Mouse (Mus musculus): ENCODE data around the gene Tnfrsf26. TPM values are rescaled to one million over a fixed set of nuclear protein-coding genes. Genes with fewer than 3 reads are reported as not detected.
"Not testable (repeated sequence)": the region's sequence is repeated elsewhere in the genome, so short reads cannot be mapped to it uniquely, and the experiment has no call there.

Tnfrsf26 gene
- total RNA-seq (2014; rRNA removed; ENCODE audit: low replicate concordance) = 0.12 and 0.84 TPM in 2 replicates
- 0.37 and 0.38 TPM in 2 replicates for polyA plus RNA-seq (2015; fragmentation: Nextera tagmentation; extraction: Ambion mirVana)

DNA sequence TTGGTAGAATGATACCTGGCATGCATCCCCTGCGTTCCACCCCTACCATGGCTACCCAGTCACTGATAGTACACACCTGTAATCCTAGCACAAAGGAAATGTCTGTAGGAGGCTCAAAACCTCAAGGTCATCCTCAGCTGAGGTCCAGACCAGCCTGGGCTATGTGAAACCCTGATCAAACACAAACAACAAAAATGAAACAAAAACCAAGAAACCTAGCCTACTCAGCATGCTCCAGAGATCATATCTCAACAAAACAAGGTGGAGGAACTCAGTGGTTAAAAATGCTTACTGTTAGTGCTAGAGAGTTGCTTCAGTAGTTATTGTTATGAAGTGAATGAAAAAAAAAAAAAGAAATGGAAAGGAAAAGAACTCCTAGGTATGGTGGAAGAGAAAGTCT is at the start of gene Tnfrsf26:
TSS of gene Tnfrsf26 (minus strand) at position 183 of the 400 bp plus-strand sequence.
- TF ChIP-seq CTCF (IDR thresholded peaks at IDR 0.05; ENCODE audit: low read depth) (no peak), EP300 (IDR thresholded peaks at IDR 0.05; ENCODE audit: low read depth) (no peak)
- Histone ChIP-seq H3K9ac (replicated peaks; ENCODE audit: low read depth, low read length) (no peak within 1 kb of the TSS), H3K4me3 (ENCODE audit: low read depth, low read length) (no peak within 1 kb of the TSS), H3K27ac (ENCODE audit: low read depth) (peak within 1 kb of the TSS; percentile 46; the same call in 1 of the 2 replicates), H3K4me2 (ENCODE audit: low read depth, low read length) (peak within 1 kb of the TSS; percentile 31; the same call in 1 of the 2 replicates), H3K36me3 (replicated peaks; ENCODE audit: control insufficient read depth, insufficient read depth, low read length) (no peaks in the 10 kb centered on the region), H3K4me1 (ENCODE audit: control insufficient read depth, insufficient read depth) (no peaks in the 10 kb centered on the region), H3K9me3 (replicated peaks; ENCODE audit: control insufficient read depth, low read length) (0 out of 2 replicates have a peak, but pooled peaks cover 2% of the 10 kb centered on the region), H3K27me3 (ENCODE audit: control insufficient read depth, insufficient read depth, low read length) (no peaks in the 10 kb centered on the region)
- 71% methylated on average over 1 of the region's 1 CpGs for WGBS
- DNase-seq (ENCODE audit: low spot score) (no peak), ATAC-seq (ENCODE audit: insufficient read depth, low read depth) (no peak)

DNA sequence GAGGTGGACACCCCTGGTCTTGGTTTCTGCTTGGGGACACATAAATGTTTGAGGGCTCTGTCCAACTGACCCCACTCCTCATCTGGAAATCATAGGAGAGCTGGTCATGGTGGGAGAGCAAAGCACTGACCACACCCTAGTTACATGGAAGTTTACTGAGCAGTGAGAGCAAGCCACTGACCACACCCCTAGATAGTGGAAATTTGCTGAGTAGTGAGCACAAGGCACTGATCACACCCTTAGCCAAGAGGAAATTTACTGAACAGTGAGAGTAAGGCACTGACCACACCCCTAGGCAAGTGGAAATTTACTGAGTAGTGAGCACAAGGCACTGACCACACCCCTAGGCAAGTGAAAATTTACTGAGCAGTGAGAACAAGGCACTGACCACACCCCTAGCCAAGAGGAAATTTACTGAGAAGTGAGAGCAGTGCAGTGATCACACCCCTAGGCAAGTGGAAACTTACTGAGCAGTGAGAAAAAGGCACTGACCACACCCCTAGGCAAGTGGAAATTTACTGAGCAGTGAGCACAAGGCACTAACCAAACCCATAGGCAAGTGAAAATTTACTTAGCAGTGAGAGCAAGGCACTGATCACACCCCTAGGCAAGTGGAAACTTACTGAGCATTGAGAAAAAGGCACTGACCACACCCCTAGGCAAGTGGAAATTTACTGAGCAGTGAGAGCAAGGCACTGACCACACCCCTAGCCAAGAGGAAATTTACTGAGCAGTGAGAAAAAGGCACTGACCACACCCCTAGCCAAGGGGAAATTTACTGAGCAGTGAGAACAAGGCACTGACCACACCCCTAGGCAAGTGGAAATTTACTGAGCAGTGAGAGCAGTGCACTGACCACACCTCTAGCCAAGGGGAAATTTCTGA is 38.1 kb upstream of the Tnfrsf26 start:
- H3K27me3 ChIP-seq (ENCODE audit: control insufficient read depth, insufficient read depth, low read length) = no peaks in the 10 kb centered on the region
- DNase-seq (ENCODE audit: low spot score) = no peak
- TF ChIP-seq CTCF (IDR thresholded peaks at IDR 0.05; ENCODE audit: low read depth) (no peak), EP300 (IDR thresholded peaks at IDR 0.05; ENCODE audit: low read depth) (no peak)
- no peaks in the 10 kb centered on the region for H3K36me3 ChIP-seq (replicated peaks; ENCODE audit: control insufficient read depth, insufficient read depth, low read length)
- no peak for ATAC-seq (ENCODE audit: insufficient read depth, low read depth)
- no peak overlapping the region for H3K9ac ChIP-seq (replicated peaks; ENCODE audit: low read depth, low read length)
- H3K27ac ChIP-seq (ENCODE audit: low read depth) = no peak overlapping the region
- H3K4me2 ChIP-seq (ENCODE audit: low read depth, low read length) = no peak overlapping the region
- H3K4me3 ChIP-seq (ENCODE audit: low read depth, low read length) = no peak overlapping the region
- H3K4me1 ChIP-seq (ENCODE audit: control insufficient read depth, insufficient read depth) = no peaks in the 10 kb centered on the region
- no peaks in the 10 kb centered on the region for H3K9me3 ChIP-seq (replicated peaks; ENCODE audit: control insufficient read depth, low read length)

DNA sequence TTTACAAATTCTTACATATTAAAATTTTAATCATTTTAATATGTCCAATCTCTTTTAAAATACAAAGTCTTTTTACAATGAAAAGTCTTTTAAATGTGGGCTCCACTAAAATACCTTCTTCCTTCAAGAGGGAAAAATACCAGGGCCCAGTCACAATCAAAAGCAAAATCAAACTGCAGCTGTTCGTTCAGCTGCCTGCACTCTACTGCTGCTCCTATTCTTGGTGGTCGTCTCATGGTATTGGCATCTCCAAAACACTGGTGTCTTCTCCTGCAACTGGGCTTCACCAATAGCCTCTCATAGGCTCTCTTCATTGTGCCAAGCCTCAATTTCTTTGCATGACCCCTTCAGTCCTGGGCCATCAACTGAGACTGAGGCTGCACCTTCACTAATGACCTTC is 34.9 kb upstream of the Tnfrsf26 start:
- Histone ChIP-seq H3K4me1 (ENCODE audit: control insufficient read depth, insufficient read depth) (no peaks in the 10 kb centered on the region), H3K4me3 (ENCODE audit: low read depth, low read length) (no peak overlapping the region), H3K4me2 (ENCODE audit: low read depth, low read length) (no peak overlapping the region), H3K27me3 (ENCODE audit: control insufficient read depth, insufficient read depth, low read length) (no peaks in the 10 kb centered on the region), H3K9me3 (replicated peaks; ENCODE audit: control insufficient read depth, low read length) (no peaks in the 10 kb centered on the region), H3K9ac (replicated peaks; ENCODE audit: low read depth, low read length) (no peak overlapping the region), H3K27ac (ENCODE audit: low read depth) (no peak overlapping the region), H3K36me3 (replicated peaks; ENCODE audit: control insufficient read depth, insufficient read depth, low read length) (no peaks in the 10 kb centered on the region)
- DNase-seq (ENCODE audit: low spot score) (no peak), ATAC-seq (ENCODE audit: insufficient read depth, low read depth) (no peak)
- TF ChIP-seq EP300 (IDR thresholded peaks at IDR 0.05; ENCODE audit: low read depth) (no peak), CTCF (IDR thresholded peaks at IDR 0.05; ENCODE audit: low read depth) (no peak)
- 61% methylated on average over 2 of the region's 2 CpGs for WGBS

DNA sequence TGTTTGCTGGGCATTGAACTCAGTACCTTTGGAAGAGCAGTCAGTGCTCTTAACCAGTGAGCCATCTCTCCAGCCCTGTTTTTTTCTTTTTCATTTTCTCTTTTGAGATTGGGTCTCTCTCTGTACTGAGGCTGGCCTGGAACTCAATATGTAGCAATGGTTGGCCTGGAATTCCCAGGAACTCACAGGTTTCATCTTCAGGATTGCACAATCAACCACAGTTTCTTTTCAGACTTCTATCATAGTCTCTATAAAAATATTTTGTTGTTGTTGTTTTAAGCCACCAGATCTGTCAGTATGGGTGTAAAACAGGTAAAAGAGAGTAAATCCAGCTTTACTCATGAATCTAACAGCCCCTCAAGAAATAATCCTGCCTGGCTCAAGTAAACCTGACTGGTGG is 32.3 kb upstream of the Tnfrsf26 start:
- H3K4me3 ChIP-seq (ENCODE audit: low read depth, low read length) = no peak overlapping the region
- DNase-seq (ENCODE audit: low spot score) (no peak), ATAC-seq (ENCODE audit: insufficient read depth, low read depth) (no peak)
- no peak overlapping the region for H3K4me2 ChIP-seq (ENCODE audit: low read depth, low read length)
- H3K4me1 ChIP-seq (ENCODE audit: control insufficient read depth, insufficient read depth) = no peaks in the 10 kb centered on the region
- no peaks in the 10 kb centered on the region for H3K9me3 ChIP-seq (replicated peaks; ENCODE audit: control insufficient read depth, low read length)
- no peak overlapping the region for H3K9ac ChIP-seq (replicated peaks; ENCODE audit: low read depth, low read length)
- no peak for TF ChIP-seq EP300 (IDR thresholded peaks at IDR 0.05; ENCODE audit: low read depth)
- no peak for TF ChIP-seq CTCF (IDR thresholded peaks at IDR 0.05; ENCODE audit: low read depth)
- H3K36me3 ChIP-seq (replicated peaks; ENCODE audit: control insufficient read depth, insufficient read depth, low read length) = no peaks in the 10 kb centered on the region
- no peaks in the 10 kb centered on the region for H3K27me3 ChIP-seq (ENCODE audit: control insufficient read depth, insufficient read depth, low read length)
- H3K27ac ChIP-seq (ENCODE audit: low read depth) = no peak overlapping the region

DNA sequence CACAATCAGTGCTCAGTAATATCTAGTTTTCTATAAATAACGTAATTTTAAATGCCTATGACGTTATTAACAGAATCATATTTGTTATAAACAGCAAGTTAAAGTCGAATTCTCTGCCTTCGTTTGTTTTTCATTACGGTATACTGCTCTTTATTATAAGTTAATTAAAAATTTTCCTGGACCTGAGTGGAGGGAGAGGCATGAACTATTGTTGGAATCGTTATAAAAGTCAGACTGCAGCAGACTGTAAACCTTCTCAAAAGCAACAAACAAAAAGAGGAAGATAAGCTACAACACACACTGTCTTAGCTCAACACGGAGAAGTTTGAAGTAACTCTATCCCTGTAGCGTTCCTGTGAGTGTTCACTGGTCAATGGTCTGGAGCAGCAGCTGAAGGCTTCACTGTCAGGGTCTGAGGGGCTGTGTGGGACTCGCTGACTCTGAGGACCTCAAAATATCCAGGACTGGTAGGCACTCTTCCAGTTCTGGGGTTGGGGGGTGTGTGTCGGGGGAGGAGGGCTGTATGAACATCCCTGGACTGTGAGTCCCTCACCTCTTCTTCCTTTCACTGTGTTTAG is 21.3 kb upstream of the Tnfrsf26 start:
- H3K9ac ChIP-seq (replicated peaks; ENCODE audit: low read depth, low read length); H3K4me1 ChIP-seq (ENCODE audit: control insufficient read depth, insufficient read depth); H3K27me3 ChIP-seq (ENCODE audit: control insufficient read depth, insufficient read depth, low read length); H3K36me3 ChIP-seq (replicated peaks; ENCODE audit: control insufficient read depth, insufficient read depth, low read length); H3K9me3 ChIP-seq (replicated peaks; ENCODE audit: control insufficient read depth, low read length); ATAC-seq (ENCODE audit: insufficient read depth, low read depth); H3K27ac ChIP-seq (ENCODE audit: low read depth); DNase-seq (ENCODE audit: low spot score): not testable (repeated sequence)
- H3K4me3 ChIP-seq (ENCODE audit: low read depth, low read length) = peak overlapping the region; percentile 62
- H3K4me2 ChIP-seq (ENCODE audit: low read depth, low read length) = peak overlapping the region; percentile 89
- WGBS = 52% methylated on average over 10 of the region's 10 CpGs
